Mouse (Mus musculus): ENCODE measurements around the gene Vgll4. TPM values are rescaled to one million over a fixed set of nuclear protein-coding genes. Genes with fewer than 3 reads are reported as not detected.

The Vgll4 gene
- polyA plus RNA-seq, 1 experiment from 2014 or later, result 141 TPM

DNA sequence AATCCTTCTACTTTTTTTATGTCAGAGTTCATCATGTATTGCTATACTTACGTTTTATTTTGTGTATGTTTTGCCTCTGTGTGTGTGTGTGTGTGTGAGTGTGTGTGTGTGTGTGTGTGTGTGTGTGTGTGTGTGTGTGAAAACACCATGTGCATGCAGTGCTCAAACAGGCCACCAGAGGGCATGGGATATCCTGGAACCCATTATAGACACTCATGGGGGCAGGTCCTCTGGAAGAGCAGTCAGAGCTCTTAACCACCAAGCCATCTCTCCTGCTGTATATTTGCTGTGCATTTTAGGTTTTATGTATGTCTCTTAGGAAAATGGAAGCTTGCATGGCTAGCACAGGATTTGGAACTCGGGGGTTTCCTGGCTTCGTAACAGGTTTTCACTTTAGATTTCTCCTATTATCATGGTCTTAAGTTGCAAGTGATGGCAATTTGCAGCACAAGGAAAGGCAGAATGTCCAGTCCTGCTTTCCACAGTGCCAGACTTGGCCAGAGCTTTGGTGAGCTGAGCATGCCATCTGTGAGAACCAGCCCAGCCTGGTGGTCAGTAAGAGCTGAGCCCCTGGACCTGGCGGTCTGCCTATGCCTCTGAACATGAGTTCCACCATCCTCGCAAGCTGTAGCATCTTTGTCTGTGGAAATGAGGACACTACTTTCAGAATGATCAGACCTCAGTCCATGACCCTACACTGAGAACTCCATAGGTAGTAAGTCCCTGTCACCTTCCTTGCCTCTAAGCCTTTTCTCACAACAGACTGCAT lies 154.7 kb downstream of the Vgll4 start:
- no peak overlapping the region for H3K27ac ChIP-seq (replicated peaks)
- H3K4me1 ChIP-seq, result peaks cover 37% of the 10 kb centered on the region
- no peaks in the 10 kb centered on the region for H3K36me3 ChIP-seq
- 91% methylated on average over 5 of the region's 5 CpGs for WGBS
- H3K4me2 ChIP-seq (replicated peaks), result no peak overlapping the region
- H3K9ac ChIP-seq, result no peak overlapping the region
- no peaks in the 10 kb centered on the region for H3K9me3 ChIP-seq (replicated peaks)
- ATAC-seq (ENCODE audit: insufficient number of reproducible peaks, low FRiP score, low TSS enrichment, low read depth), result no peak
- H3K4me3 ChIP-seq (replicated peaks), result no peak overlapping the region
- no peaks in the 10 kb centered on the region for H3K27me3 ChIP-seq

DNA sequence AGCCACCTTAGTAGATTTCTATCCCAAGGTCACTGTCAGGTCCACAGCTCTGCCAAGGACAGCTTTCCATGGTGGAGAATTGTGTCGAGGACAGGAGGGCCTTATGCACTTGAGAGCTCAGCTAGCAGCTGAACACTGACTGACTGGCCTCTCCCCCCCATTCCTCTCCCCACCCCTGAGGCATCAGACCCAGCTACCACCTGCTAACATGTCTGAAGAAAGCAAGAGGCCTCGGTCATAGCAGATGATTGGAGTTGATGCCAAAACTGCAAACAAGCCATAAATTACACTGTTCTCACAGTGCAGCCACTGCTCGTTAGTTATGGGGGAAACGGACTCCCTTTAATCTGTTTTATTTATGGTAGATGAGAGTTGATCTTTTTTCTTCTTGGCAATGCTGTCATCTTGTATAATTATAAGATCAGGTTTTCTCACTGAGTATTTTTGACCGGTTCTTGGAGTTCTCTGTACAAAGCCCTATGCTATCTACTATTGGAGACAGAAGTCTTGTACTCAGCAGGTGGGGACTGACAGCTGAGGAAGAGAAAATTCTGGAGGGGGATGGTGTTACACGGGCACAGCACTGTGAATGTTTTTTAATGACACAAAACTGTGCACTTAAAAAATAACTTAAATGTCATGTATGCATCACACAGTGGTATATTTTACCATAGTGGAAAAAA lies 155.5 kb downstream of the Vgll4 start:
- Histone ChIP-seq H3K27me3 (no peaks in the 10 kb centered on the region), H3K27ac (replicated peaks) (peak overlapping the region; percentile 44; the same call in 1 of the 2 replicates), H3K36me3 (no peaks in the 10 kb centered on the region), H3K4me3 (replicated peaks) (no peak overlapping the region), H3K9me3 (replicated peaks) (no peaks in the 10 kb centered on the region), H3K4me1 (peaks cover 32% of the 10 kb centered on the region), H3K4me2 (replicated peaks) (no peak overlapping the region), H3K9ac (no peak overlapping the region)
- 47% methylated on average over 6 of the region's 6 CpGs for WGBS
- peak; percentile 56; the same call in 1 of the 2 replicates for ATAC-seq (ENCODE audit: insufficient number of reproducible peaks, low FRiP score, low TSS enrichment, low read depth)

- no peaks in the 10 kb centered on the region for H3K9me3 ChIP-seq (replicated peaks)
- no peak overlapping the region for H3K9ac ChIP-seq
- peaks cover 25% of the 10 kb centered on the region for H3K4me1 ChIP-seq
- 79% methylated on average over 4 of the region's 4 CpGs for WGBS
- H3K27me3 ChIP-seq, result no peaks in the 10 kb centered on the region
- no peak overlapping the region for H3K4me3 ChIP-seq (replicated peaks)
- H3K36me3 ChIP-seq, result no peaks in the 10 kb centered on the region
- H3K4me2 ChIP-seq (replicated peaks), result no peak overlapping the region
- peak overlapping the region; percentile 63; the same call in 1 of the 2 replicates for H3K27ac ChIP-seq (replicated peaks)
- no peak for ATAC-seq (ENCODE audit: insufficient number of reproducible peaks, low FRiP score, low TSS enrichment, low read depth)
Measured at GRCm38 (mm10) chr6:114812779-114813178, 157.0 kb downstream of the Vgll4 start.

GRCm38 (mm10) chr6:114812322-114812721 lies 157.5 kb downstream of the Vgll4 start:
- Histone ChIP-seq H3K4me3 (replicated peaks) (no peak overlapping the region), H3K9me3 (replicated peaks) (no peaks in the 10 kb centered on the region), H3K27me3 (no peaks in the 10 kb centered on the region), H3K4me1 (peaks cover 21% of the 10 kb centered on the region), H3K36me3 (no peaks in the 10 kb centered on the region), H3K27ac (replicated peaks) (0 out of 2 replicates have a peak overlapping the region, but pooled peaks have one; percentile 63), H3K9ac (no peak overlapping the region), H3K4me2 (replicated peaks) (no peak overlapping the region)
- WGBS, result 48% methylated on average over 5 of the region's 5 CpGs
- no peak for ATAC-seq (ENCODE audit: insufficient number of reproducible peaks, low FRiP score, low TSS enrichment, low read depth)

Other genes starting within 250 kb of the Vgll4 start
- 51.9 and 54.7 TPM in 2 replicates for gene Tamm41, start 67.9 kb upstream of the Vgll4 start, polyA plus RNA-seq (2015; fragmentation: Nextera tagmentation; extraction: Ambion mirVana)
- 3.3 and 3.8 TPM in 2 replicates for gene Syn2, start 164.9 kb upstream of the Vgll4 start, polyA plus RNA-seq (2015; fragmentation: Nextera tagmentation; extraction: Ambion mirVana)